Mouse (Mus musculus): Measurements from ENCODE around the gene Rad9b.
A peak's percentile ranks its signal among the peaks of the same experiment; 100 is the strongest.
"Not testable (repeated sequence)": the region's sequence is repeated elsewhere in the genome, so short reads cannot be mapped to it uniquely, and the experiment has no call there.

The Rad9b gene

GRCm38 (mm10) chr5:122371591-122372191 lies 17.7 kb upstream of the Rad9b start, which contains the start of gene Gpn3:
Gpn3 (plus strand) TSS chr5:122371876.
- no peak for DNase-seq (ENCODE audit: low read depth)

GRCm38 (mm10) chr5:122354492-122355067 lies 547 bp upstream of the Rad9b start:
- DNase-seq (ENCODE audit: low read depth): no peak

GRCm38 (mm10) chr5:122345777-122346176 lies 8.3 kb downstream of the Rad9b start:
- DNase-seq (ENCODE audit: low read depth): no peak

- DNase-seq (ENCODE audit: low read depth): peak; percentile 74
Observed at GRCm38 (mm10) chr5:122344260-122344659, 9.8 kb downstream of the Rad9b start.

- no peak for DNase-seq (ENCODE audit: low read depth)
Observed at GRCm38 (mm10) chr5:122343768-122344167, 10.3 kb downstream of the Rad9b start.

- no peak for DNase-seq (ENCODE audit: low read depth)
Observed at GRCm38 (mm10) chr5:122342874-122343273, 11.2 kb downstream of the Rad9b start.

GRCm38 (mm10) chr5:122336554-122337294 lies 17.3 kb downstream of the Rad9b start:
- DNase-seq (ENCODE audit: low read depth): no peak

GRCm38 (mm10) chr5:122334682-122335081 lies 19.4 kb downstream of the Rad9b start:
- DNase-seq (ENCODE audit: low read depth): no peak

GRCm38 (mm10) chr5:122330269-122330668 lies 23.8 kb downstream of the Rad9b start:
- DNase-seq (ENCODE audit: low read depth): no peak

GRCm38 (mm10) chr5:122327283-122327682 lies 26.8 kb downstream of the Rad9b start:
- DNase-seq (ENCODE audit: low read depth): no peak

GRCm38 (mm10) chr5:122325477-122325876 lies 28.6 kb downstream of the Rad9b start:
- no peak for DNase-seq (ENCODE audit: low read depth)

GRCm38 (mm10) chr5:122324608-122325431 lies 29.2 kb downstream of the Rad9b start:
- no peak for DNase-seq (ENCODE audit: low read depth)

GRCm38 (mm10) chr5:122323523-122323922 lies 30.5 kb downstream of the Rad9b start:
- no peak for DNase-seq (ENCODE audit: low read depth)

GRCm38 (mm10) chr5:122320205-122320781 lies 33.7 kb downstream of the Rad9b start:
- no peak for DNase-seq (ENCODE audit: low read depth)

GRCm38 (mm10) chr5:122319474-122320204 lies 34.4 kb downstream of the Rad9b start:
- no peak for DNase-seq (ENCODE audit: low read depth)

- not testable (repeated sequence) for DNase-seq (ENCODE audit: low read depth)
Observed at GRCm38 (mm10) chr5:122318976-122319375, 35.1 kb downstream of the Rad9b start.

GRCm38 (mm10) chr5:122318100-122318499 lies 35.9 kb downstream of the Rad9b start:
- DNase-seq (ENCODE audit: low read depth): peak; percentile 29

- DNase-seq (ENCODE audit: low read depth): no peak
Observed at GRCm38 (mm10) chr5:122317329-122318045, 36.5 kb downstream of the Rad9b start.

- DNase-seq (ENCODE audit: low read depth): no peak
Observed at GRCm38 (mm10) chr5:122314966-122315667, 38.9 kb downstream of the Rad9b start.

All from c-Kit-positive CD71-positive TER-119-negative erythroid progenitor cells, embryonic 14.5 days (primary cell).